Mouse (Mus musculus) liver, embryonic 14.5 days (tissue): ENCODE measurements around the gene Ophn1.

Experiments
- CTCF ChIP-seq: IDR thresholded peaks from 2 replicates; pipeline ENCODE4 v1.5.1; 2016; ENCODE audit warnings: antibody characterized with exemption, low read depth, control low read depth
- EP300 ChIP-seq: IDR thresholded peaks from 2 replicates; pipeline ENCODE4 v1.6.1; 2016; ENCODE audit warnings: antibody characterized with exemption, low read depth

DNA sequence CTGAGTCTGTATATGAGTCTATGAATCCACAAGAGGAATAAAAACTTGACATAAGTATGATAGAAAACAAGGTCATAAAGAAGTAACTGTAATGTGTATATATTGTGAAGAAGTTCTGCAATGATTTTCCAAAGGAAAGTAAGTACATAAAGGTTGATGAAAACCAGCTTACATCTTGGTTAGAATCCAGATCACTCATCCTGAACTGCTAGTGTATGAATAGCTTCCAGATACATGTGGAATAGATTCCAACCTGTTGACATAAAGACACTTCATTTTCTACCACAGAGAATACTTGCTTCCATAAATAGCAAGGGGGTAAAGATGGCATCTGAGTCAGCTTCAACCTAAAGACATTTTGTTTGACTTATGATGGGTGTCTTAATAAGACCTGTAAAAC lies 239.4 kb downstream of the Ophn1 start:
- TF ChIP-seq CTCF: no peak
- no peak for TF ChIP-seq EP300
